Mouse (Mus musculus): ENCODE measurements around the gene Eif2a. TPM values are rescaled to one million over a fixed set of nuclear protein-coding genes. Genes with fewer than 3 reads are reported as not detected.

Eif2a gene
- polyA plus RNA-seq, 1 experiment, result 14.1 TPM

DNA sequence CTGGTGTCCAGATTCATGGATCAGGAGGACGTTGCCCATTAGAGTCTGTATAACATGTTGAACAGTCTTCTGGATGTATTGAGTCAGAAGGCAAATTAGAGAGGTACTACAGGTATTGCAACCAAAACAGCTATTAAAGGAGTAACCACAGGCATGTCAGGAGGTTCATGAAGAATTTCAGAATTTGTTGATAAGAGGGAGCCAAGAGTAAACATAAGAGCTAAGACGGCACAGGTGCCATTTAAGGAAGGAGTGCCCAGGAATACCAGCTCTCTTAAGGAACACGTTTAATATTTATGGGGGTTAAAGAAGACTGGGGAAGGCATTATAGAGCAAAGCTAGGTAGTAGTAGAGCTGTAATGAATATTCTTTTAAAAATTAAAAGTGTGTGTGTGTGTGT, 12.9 kb upstream of the Eif2a start:
- DNase-seq, result no peak
- 92% methylated on average over 3 of the region's 3 CpGs for WGBS

DNA sequence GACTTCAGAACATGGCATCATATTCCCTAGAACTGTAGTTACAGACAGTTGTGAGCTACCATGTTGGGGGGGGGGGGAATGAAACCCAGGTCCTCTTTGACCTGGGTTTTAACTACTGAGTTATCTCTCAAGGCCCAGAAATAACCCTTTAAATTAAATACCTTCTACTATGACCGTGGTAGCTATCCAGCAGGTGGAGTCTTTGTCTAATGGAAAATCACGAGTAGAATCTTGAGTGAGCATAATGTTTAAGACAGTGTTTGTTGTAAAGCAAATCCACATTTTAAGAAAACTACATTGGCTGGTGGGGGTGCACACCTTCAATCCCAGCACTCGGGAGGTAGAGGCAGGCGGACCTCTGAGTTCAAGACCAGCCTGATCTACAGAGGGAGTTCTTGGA, 12.1 kb upstream of the Eif2a start:
- no peaks in the 10 kb centered on the region for H3K27me3 ChIP-seq (ENCODE audit: control insufficient read depth, insufficient read depth, low read length)
- TF ChIP-seq CTCF (IDR thresholded peaks at IDR 0.05; ENCODE audit: borderline replicate concordance, control insufficient read depth, extremely low read depth, insufficient read depth, low read length, poor library complexity) (no peak), POLR2A (IDR thresholded peaks at IDR 0.05; ENCODE audit: control insufficient read depth, extremely low read depth, insufficient read depth, low read length, poor library complexity) (no peak)
- no peak overlapping the region for H3K27ac ChIP-seq (ENCODE audit: control insufficient read depth, insufficient read depth, low read length)
- DNase-seq, result no peak
- H3K4me1 ChIP-seq (replicated peaks; ENCODE audit: control insufficient read depth, insufficient read depth, low read length), result peaks cover 4% of the 10 kb centered on the region; the same call in 1 of the 2 replicates
- H3K4me3 ChIP-seq (ENCODE audit: control insufficient read depth, insufficient read depth, low read length), result no peak overlapping the region
- WGBS, result 83% methylated on average over 4 of the region's 4 CpGs
- H3K36me3 ChIP-seq (ENCODE audit: control insufficient read depth, insufficient read depth, low read length), result no peaks in the 10 kb centered on the region

More for the DNA sequence above, 12.9 kb upstream of the Eif2a start:
- Histone ChIP-seq H3K4me1 (replicated peaks; ENCODE audit: control insufficient read depth, insufficient read depth, low read length) (peaks cover 4% of the 10 kb centered on the region; the same call in 1 of the 2 replicates), H3K4me3 (ENCODE audit: control insufficient read depth, insufficient read depth, low read length) (no peak overlapping the region), H3K36me3 (ENCODE audit: control insufficient read depth, insufficient read depth, low read length) (no peaks in the 10 kb centered on the region), H3K27me3 (ENCODE audit: control insufficient read depth, insufficient read depth, low read length) (no peaks in the 10 kb centered on the region), H3K27ac (ENCODE audit: control insufficient read depth, insufficient read depth, low read length) (no peak overlapping the region)
- no peak for TF ChIP-seq POLR2A (IDR thresholded peaks at IDR 0.05; ENCODE audit: control insufficient read depth, extremely low read depth, insufficient read depth, low read length, poor library complexity)
- no peak for TF ChIP-seq CTCF (IDR thresholded peaks at IDR 0.05; ENCODE audit: borderline replicate concordance, control insufficient read depth, extremely low read depth, insufficient read depth, low read length, poor library complexity)

DNA sequence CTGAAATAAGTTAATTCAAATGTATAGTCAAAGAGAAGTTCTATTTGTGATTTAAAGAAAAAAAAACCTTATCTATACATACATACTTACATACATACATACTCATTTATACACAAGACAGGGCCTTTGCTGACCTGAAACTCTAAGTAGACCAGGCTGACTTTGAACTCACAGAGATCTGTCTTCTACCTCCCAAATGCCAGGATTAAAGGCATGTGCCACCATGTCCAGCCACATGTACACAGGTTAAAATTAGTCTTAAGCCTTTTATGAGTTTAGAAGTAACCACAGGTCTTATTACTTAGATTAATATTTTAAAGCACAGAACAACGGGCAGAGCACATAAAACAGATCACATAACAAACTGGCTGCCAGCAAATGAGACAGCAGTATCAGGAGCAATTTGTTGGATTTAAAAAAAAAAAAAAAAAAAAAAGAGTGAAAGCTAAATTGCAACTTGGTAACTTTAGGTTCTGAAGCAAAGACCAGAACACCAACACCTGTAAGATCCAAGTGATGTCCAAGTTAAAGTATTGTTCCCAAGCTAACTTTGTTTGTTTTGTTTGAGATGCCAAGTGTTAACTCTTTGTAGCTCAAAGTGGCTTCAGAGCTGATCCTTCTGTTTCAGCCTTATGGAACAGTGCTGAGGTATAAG, 9.5 kb upstream of the Eif2a start:
- WGBS, result 19% methylated on average over 1 of the region's 1 CpGs
- TF ChIP-seq CTCF (IDR thresholded peaks at IDR 0.05; ENCODE audit: borderline replicate concordance, control insufficient read depth, extremely low read depth, insufficient read depth, low read length, poor library complexity), result no peak
- DNase-seq, result no peak
- no peaks in the 10 kb centered on the region for H3K36me3 ChIP-seq (ENCODE audit: control insufficient read depth, insufficient read depth, low read length)
- no peak overlapping the region for H3K27ac ChIP-seq (ENCODE audit: control insufficient read depth, insufficient read depth, low read length)
- no peaks in the 10 kb centered on the region for H3K27me3 ChIP-seq (ENCODE audit: control insufficient read depth, insufficient read depth, low read length)
- H3K4me1 ChIP-seq (replicated peaks; ENCODE audit: control insufficient read depth, insufficient read depth, low read length), result peaks cover 6% of the 10 kb centered on the region; the same call in 1 of the 2 replicates
- no peak overlapping the region for H3K4me3 ChIP-seq (ENCODE audit: control insufficient read depth, insufficient read depth, low read length)

DNA sequence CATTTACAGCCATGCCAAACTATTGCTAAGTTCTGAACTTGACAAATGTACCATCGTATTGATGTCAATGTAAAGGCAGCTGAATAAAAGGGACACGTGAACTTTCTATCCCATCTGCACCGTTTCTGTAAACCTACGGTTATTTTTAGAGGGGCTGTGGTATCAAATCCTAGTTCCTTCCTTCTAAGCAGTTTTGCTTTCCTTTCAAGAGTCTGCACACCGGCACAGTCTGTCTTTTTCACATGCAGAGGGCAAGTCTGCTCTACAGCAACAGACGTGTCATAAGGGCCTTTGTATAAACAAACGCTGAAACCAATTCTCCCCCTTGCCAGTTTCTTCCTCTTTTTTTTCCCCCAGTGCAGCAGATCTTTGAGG, 9.0 kb upstream of the Eif2a start:
- TF ChIP-seq POLR2A (IDR thresholded peaks at IDR 0.05; ENCODE audit: control insufficient read depth, extremely low read depth, insufficient read depth, low read length, poor library complexity) (no peak), CTCF (IDR thresholded peaks at IDR 0.05; ENCODE audit: borderline replicate concordance, control insufficient read depth, extremely low read depth, insufficient read depth, low read length, poor library complexity) (no peak)
- Histone ChIP-seq H3K27ac (ENCODE audit: control insufficient read depth, insufficient read depth, low read length) (no peak overlapping the region; the same call in 1 of the 2 replicates), H3K4me1 (replicated peaks; ENCODE audit: control insufficient read depth, insufficient read depth, low read length) (peaks cover 6% of the 10 kb centered on the region; the same call in 1 of the 2 replicates), H3K27me3 (ENCODE audit: control insufficient read depth, insufficient read depth, low read length) (no peaks in the 10 kb centered on the region), H3K4me3 (ENCODE audit: control insufficient read depth, insufficient read depth, low read length) (no peak overlapping the region), H3K36me3 (ENCODE audit: control insufficient read depth, insufficient read depth, low read length) (no peaks in the 10 kb centered on the region)
- DNase-seq, result no peak
- WGBS, result 1% methylated on average over 7 of the region's 7 CpGs

DNA sequence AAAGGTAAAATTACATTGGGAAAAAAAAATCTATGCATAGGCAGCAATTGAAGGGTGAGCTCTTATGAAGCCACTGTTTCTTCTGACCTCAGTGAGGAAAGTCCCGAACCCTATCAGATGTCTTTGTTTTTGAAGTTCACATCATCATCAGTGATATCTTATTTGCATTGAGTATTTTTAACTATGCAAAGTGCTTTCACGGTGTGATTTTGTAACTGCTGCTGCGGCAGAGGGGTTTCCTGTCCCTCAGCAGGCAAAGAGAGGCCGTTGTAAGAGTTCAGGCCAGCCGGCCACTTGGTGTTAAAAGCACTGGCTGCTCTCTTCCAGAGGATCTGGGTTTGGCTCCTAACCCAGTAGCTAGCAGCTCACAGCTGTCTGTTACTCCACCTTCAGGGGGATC, 8.4 kb upstream of the Eif2a start:
- H3K36me3 ChIP-seq (ENCODE audit: control insufficient read depth, insufficient read depth, low read length), result no peaks in the 10 kb centered on the region
- no peak for DNase-seq
- peaks cover 6% of the 10 kb centered on the region; the same call in 1 of the 2 replicates for H3K4me1 ChIP-seq (replicated peaks; ENCODE audit: control insufficient read depth, insufficient read depth, low read length)
- WGBS, result 19% methylated on average over 5 of the region's 5 CpGs
- H3K4me3 ChIP-seq (ENCODE audit: control insufficient read depth, insufficient read depth, low read length), result no peak overlapping the region
- no peaks in the 10 kb centered on the region for H3K27me3 ChIP-seq (ENCODE audit: control insufficient read depth, insufficient read depth, low read length)
- TF ChIP-seq CTCF (IDR thresholded peaks at IDR 0.05; ENCODE audit: borderline replicate concordance, control insufficient read depth, extremely low read depth, insufficient read depth, low read length, poor library complexity) (no peak), POLR2A (IDR thresholded peaks at IDR 0.05; ENCODE audit: control insufficient read depth, extremely low read depth, insufficient read depth, low read length, poor library complexity) (no peak)
- H3K27ac ChIP-seq (ENCODE audit: control insufficient read depth, insufficient read depth, low read length), result peak overlapping the region; percentile 44; the same call in 1 of the 2 replicates

DNA sequence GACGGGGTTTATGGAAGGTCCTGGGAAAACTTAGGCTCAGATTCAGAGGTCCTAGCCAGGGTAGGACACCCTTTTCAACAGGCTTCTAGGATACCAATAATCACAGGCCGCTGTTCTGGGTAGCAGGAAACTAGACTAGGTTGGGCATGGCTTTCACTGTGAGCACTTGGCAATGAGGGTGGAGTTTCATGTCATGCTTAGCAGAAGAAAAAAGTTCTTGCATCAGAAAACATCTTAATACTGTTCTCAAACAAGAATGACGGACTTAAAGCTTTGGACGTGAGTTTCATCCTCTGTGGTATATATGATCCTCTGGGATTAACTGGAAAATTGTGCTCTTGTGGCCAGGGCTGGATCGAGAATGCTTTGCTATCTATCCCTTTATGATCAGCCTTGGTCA, 7.8 kb upstream of the Eif2a start:
- Histone ChIP-seq H3K27me3 (ENCODE audit: control insufficient read depth, insufficient read depth, low read length) (no peaks in the 10 kb centered on the region), H3K4me3 (ENCODE audit: control insufficient read depth, insufficient read depth, low read length) (no peak overlapping the region), H3K27ac (ENCODE audit: control insufficient read depth, insufficient read depth, low read length) (no peak overlapping the region), H3K4me1 (replicated peaks; ENCODE audit: control insufficient read depth, insufficient read depth, low read length) (peaks cover 6% of the 10 kb centered on the region; the same call in 1 of the 2 replicates), H3K36me3 (ENCODE audit: control insufficient read depth, insufficient read depth, low read length) (peaks cover under 1% of the 10 kb centered on the region; the same call in 1 of the 2 replicates)
- 84% methylated on average over 5 of the region's 5 CpGs for WGBS
- TF ChIP-seq CTCF (IDR thresholded peaks at IDR 0.05; ENCODE audit: borderline replicate concordance, control insufficient read depth, extremely low read depth, insufficient read depth, low read length, poor library complexity) (no peak), POLR2A (IDR thresholded peaks at IDR 0.05; ENCODE audit: control insufficient read depth, extremely low read depth, insufficient read depth, low read length, poor library complexity) (no peak)
- no peak for DNase-seq
